Mouse (Mus musculus): ENCODE results near the gene Rnf26. TPM values are rescaled to one million over a fixed set of nuclear protein-coding genes. Genes with fewer than 3 reads are reported as not detected.

The Rnf26 gene
- polyA plus RNA-seq, 1 experiment from 2014 or later = 81.3 TPM

DNA sequence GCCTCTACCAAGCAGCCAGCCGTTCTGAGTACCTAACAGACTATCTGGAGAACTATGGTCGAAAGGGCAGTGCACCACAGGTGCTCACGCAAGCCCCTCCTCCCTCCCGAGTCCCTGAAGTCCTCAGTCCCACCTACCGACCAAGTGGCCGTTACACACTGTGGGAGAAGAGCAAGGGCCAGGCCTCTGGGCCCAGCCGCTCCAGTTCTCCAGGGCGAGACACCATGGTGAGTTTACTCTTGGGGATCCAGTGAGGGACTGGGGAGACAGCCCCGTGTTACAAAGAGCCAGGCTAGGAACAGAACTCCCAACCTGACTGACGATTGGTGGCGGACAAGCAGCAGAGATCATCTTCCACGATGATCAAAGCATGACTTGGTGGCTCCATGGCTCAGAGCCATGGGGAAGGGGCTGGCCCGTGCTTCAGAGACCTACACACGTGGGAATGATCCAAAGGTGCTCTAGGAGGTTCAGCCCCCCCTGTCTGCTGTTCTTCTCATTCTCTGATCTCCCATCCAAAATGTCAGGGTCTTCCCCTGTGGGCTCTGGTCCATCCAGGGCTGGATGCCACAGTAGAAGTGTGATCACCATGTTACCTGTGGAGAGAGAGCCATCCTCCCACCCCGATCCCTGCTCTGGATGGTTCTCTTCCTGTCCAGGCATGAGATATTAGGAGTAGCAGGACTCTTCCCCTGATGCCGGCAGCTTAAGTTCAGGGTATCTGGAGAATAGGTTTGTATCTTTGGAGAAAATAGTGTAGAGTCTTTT is 37.1 kb downstream of the Rnf26 start:
- peaks cover 64% of the 10 kb centered on the region for H3K27me3 ChIP-seq (ENCODE audit: low read depth, poor library complexity, severe bottlenecking)
- DNase-seq (ENCODE audit: low spot score) = no peak
- WGBS = 66% methylated on average over 16 of the region's 16 CpGs
- H3K9me3 ChIP-seq (replicated peaks) = no peaks in the 10 kb centered on the region
- H3K4me1 ChIP-seq = peaks cover 85% of the 10 kb centered on the region
- no peak overlapping the region for H3K4me3 ChIP-seq
- H3K36me3 ChIP-seq = 0 out of 2 replicates have a peak, but pooled peaks cover 3% of the 10 kb centered on the region
- 0 out of 2 replicates have a peak overlapping the region, but pooled peaks have one; percentile 52 for H3K27ac ChIP-seq (replicated peaks)

- Histone ChIP-seq H3K9me3 (replicated peaks) (no peaks in the 10 kb centered on the region), H3K4me1 (peaks cover 93% of the 10 kb centered on the region), H3K36me3 (0 out of 2 replicates have a peak, but pooled peaks cover 3% of the 10 kb centered on the region), H3K27ac (replicated peaks) (0 out of 2 replicates have a peak overlapping the region, but pooled peaks have one; percentile 52), H3K27me3 (ENCODE audit: low read depth, poor library complexity, severe bottlenecking) (peaks cover 64% of the 10 kb centered on the region), H3K4me3 (no peak overlapping the region)
- WGBS = 75% methylated on average over 24 of the region's 24 CpGs
- DNase-seq (ENCODE audit: low spot score) = no peak
Measured at GRCm38 (mm10) chr9:44075276-44075995, 37.9 kb downstream of the Rnf26 start.

DNA sequence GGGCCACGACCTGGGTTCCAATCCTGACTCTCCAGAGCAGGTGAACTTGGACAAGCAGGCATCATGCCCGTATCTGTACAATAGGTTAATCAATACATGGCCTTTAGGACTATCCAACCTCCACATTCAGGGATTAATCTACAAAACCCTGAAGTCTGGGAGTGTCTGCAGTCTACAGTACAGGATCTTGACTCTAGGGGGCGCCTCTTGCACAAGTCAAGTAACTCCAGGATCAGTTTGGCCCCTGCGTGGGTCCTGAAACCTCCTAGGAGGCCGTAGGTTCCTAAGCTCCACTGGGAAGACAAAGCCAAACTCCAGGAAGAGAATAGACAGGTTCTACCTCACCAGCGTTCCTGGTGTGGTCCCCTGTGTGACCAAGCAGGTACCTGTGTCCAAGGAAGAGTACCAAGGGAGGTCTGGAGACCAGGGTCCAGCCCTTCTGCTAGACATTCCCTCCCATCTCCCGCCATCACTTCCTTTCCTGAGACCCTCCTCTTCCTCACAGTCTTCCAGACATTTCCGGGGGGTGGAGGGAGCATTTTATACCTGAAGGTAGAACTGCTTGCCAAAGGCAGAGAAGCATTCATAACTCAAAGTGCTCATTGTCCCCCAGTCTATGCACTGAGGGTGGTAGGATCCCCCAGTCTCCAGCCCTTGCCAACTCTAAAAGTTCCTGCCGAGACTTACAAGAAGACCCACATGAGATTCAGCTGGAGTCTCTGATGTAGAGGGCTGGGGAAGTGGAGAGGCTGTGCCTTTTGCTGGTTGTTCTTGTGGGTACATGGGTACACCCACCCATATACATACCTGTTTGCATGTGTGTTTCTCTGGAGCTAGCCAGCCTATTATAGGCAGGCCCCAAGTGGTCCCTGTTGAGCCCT is 38.7 kb downstream of the Rnf26 start:
- H3K27me3 ChIP-seq (ENCODE audit: low read depth, poor library complexity, severe bottlenecking) = peaks cover 62% of the 10 kb centered on the region
- peaks cover 94% of the 10 kb centered on the region for H3K4me1 ChIP-seq
- H3K27ac ChIP-seq (replicated peaks) = no peak overlapping the region; the same call in 1 of the 2 replicates
- no peak overlapping the region for H3K4me3 ChIP-seq
- no peaks in the 10 kb centered on the region for H3K9me3 ChIP-seq (replicated peaks)
- DNase-seq (ENCODE audit: low spot score) = no peak
- 0 out of 2 replicates have a peak, but pooled peaks cover 3% of the 10 kb centered on the region for H3K36me3 ChIP-seq
- WGBS = 58% methylated on average over 9 of the region's 9 CpGs

- Histone ChIP-seq H3K4me3 (peak overlapping the region; percentile 41), H3K27ac (replicated peaks) (peak overlapping the region; percentile 87), H3K9me3 (replicated peaks) (no peaks in the 10 kb centered on the region), H3K36me3 (0 out of 2 replicates have a peak, but pooled peaks cover 3% of the 10 kb centered on the region), H3K27me3 (ENCODE audit: low read depth, poor library complexity, severe bottlenecking) (peaks cover 58% of the 10 kb centered on the region), H3K4me1 (peaks cover 89% of the 10 kb centered on the region)
- WGBS = 56% methylated on average over 5 of the region's 5 CpGs
- no peak for DNase-seq (ENCODE audit: low spot score)
Measured at GRCm38 (mm10) chr9:44073115-44073514, 40.2 kb downstream of the Rnf26 start.

- H3K4me3 ChIP-seq = peak overlapping the region; percentile 41
- DNase-seq (ENCODE audit: low spot score) = peak; percentile 53
- 0 out of 2 replicates have a peak, but pooled peaks cover 3% of the 10 kb centered on the region for H3K36me3 ChIP-seq
- no peaks in the 10 kb centered on the region for H3K9me3 ChIP-seq (replicated peaks)
- H3K27me3 ChIP-seq (ENCODE audit: low read depth, poor library complexity, severe bottlenecking) = peaks cover 58% of the 10 kb centered on the region
- peak overlapping the region; percentile 87 for H3K27ac ChIP-seq (replicated peaks)
- 35% methylated on average over 4 of the region's 4 CpGs for WGBS
- H3K4me1 ChIP-seq = peaks cover 92% of the 10 kb centered on the region
Measured at GRCm38 (mm10) chr9:44072599-44072915, 40.8 kb downstream of the Rnf26 start.

- H3K4me1 ChIP-seq = peaks cover 92% of the 10 kb centered on the region
- H3K27me3 ChIP-seq (ENCODE audit: low read depth, poor library complexity, severe bottlenecking) = peaks cover 58% of the 10 kb centered on the region
- 25% methylated on average over 11 of the region's 11 CpGs for WGBS
- 0 out of 2 replicates have a peak, but pooled peaks cover 3% of the 10 kb centered on the region for H3K36me3 ChIP-seq
- peak overlapping the region; percentile 41 for H3K4me3 ChIP-seq
- peak; percentile 80 for DNase-seq (ENCODE audit: low spot score)
- peak overlapping the region; percentile 87 for H3K27ac ChIP-seq (replicated peaks)
- no peaks in the 10 kb centered on the region for H3K9me3 ChIP-seq (replicated peaks)
Measured at GRCm38 (mm10) chr9:44071914-44072598, 41.3 kb downstream of the Rnf26 start.

GRCm38 (mm10) chr9:44070844-44071231 is 42.5 kb downstream of the Rnf26 start:
- no peak overlapping the region for H3K4me3 ChIP-seq
- H3K36me3 ChIP-seq = 0 out of 2 replicates have a peak, but pooled peaks cover under 1% of the 10 kb centered on the region
- H3K4me1 ChIP-seq = peaks cover 89% of the 10 kb centered on the region
- DNase-seq (ENCODE audit: low spot score) = no peak
- H3K27me3 ChIP-seq (ENCODE audit: low read depth, poor library complexity, severe bottlenecking) = peaks cover 51% of the 10 kb centered on the region
- H3K9me3 ChIP-seq (replicated peaks) = no peaks in the 10 kb centered on the region
- WGBS = 50% methylated on average over 8 of the region's 8 CpGs
- peak overlapping the region; percentile 77 for H3K27ac ChIP-seq (replicated peaks)

GRCm38 (mm10) chr9:44070113-44070843 is 43.0 kb downstream of the Rnf26 start:
- no peaks in the 10 kb centered on the region for H3K36me3 ChIP-seq
- peaks cover 46% of the 10 kb centered on the region for H3K27me3 ChIP-seq (ENCODE audit: low read depth, poor library complexity, severe bottlenecking)
- 78% methylated on average over 14 of the region's 14 CpGs for WGBS
- H3K9me3 ChIP-seq (replicated peaks) = no peaks in the 10 kb centered on the region
- H3K4me3 ChIP-seq = no peak overlapping the region
- H3K4me1 ChIP-seq = peaks cover 84% of the 10 kb centered on the region
- DNase-seq (ENCODE audit: low spot score) = no peak
- peak overlapping the region; percentile 77 for H3K27ac ChIP-seq (replicated peaks)

- no peak overlapping the region for H3K4me3 ChIP-seq
- no peaks in the 10 kb centered on the region for H3K9me3 ChIP-seq (replicated peaks)
- no peaks in the 10 kb centered on the region for H3K36me3 ChIP-seq
- peaks cover 74% of the 10 kb centered on the region for H3K4me1 ChIP-seq
- DNase-seq (ENCODE audit: low spot score) = no peak
- WGBS = 22% methylated on average over 7 of the region's 7 CpGs
- 0 out of 2 replicates have a peak overlapping the region, but pooled peaks have one; percentile 33 for H3K27ac ChIP-seq (replicated peaks)
- H3K27me3 ChIP-seq (ENCODE audit: low read depth, poor library complexity, severe bottlenecking) = peaks cover 36% of the 10 kb centered on the region
Measured at GRCm38 (mm10) chr9:44069252-44069651, 44.1 kb downstream of the Rnf26 start.

- H3K4me3 ChIP-seq = no peak overlapping the region
- 86% methylated on average over 6 of the region's 6 CpGs for WGBS
- H3K27ac ChIP-seq (replicated peaks) = no peak overlapping the region
- DNase-seq (ENCODE audit: low spot score) = no peak
- peaks cover 35% of the 10 kb centered on the region for H3K27me3 ChIP-seq (ENCODE audit: low read depth, poor library complexity, severe bottlenecking)
- no peaks in the 10 kb centered on the region for H3K36me3 ChIP-seq
- no peaks in the 10 kb centered on the region for H3K9me3 ChIP-seq (replicated peaks)
- peaks cover 61% of the 10 kb centered on the region for H3K4me1 ChIP-seq
Measured at GRCm38 (mm10) chr9:44067960-44068330, 45.4 kb downstream of the Rnf26 start.

DNA sequence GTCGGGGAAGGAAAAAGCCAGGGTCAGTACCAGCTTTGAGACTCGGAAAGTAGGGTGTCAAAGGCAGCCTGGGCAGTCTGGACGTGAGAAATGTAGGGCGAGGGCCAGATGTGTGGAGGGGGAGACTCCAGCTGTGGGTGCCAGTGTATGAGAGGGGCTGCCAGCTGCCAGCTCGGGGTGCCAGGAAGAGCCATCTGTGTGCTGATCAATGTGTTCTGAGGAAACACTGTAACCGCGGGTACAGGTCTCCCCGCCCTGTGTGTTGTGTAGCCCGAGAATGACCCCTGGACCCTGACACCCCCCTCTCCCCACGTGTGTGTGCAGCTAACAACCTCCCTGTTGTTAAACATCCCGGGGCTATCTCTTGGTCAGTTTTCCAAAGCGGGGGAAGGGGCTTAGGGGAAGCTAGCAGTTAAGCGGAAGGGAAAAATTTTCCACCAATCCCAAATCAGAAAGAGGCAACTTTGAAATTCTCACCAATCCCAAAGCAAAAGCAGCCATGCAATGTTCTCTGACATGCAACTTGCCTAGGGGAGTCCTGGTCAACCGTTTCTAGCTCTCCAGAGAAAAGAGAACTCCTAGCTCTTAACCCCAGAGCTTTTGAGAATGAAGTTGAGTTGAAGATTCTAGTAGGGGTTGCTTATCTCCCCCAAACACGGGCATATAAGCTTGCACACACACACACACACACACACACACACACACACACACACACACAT is 45.9 kb downstream of the Rnf26 start:
- peak overlapping the region; percentile 62 for H3K27ac ChIP-seq (replicated peaks)
- H3K27me3 ChIP-seq (ENCODE audit: low read depth, poor library complexity, severe bottlenecking) = peaks cover 35% of the 10 kb centered on the region
- 8% methylated on average over 15 of the region's 15 CpGs for WGBS
- DNase-seq (ENCODE audit: low spot score) = no peak
- H3K4me3 ChIP-seq = peak overlapping the region; percentile 57
- no peaks in the 10 kb centered on the region for H3K9me3 ChIP-seq (replicated peaks)
- no peaks in the 10 kb centered on the region for H3K36me3 ChIP-seq
- peaks cover 56% of the 10 kb centered on the region for H3K4me1 ChIP-seq
